Mouse (Mus musculus): ENCODE measurements around the gene Mybpc2. TPM values are rescaled to one million over a fixed set of nuclear protein-coding genes. Genes with fewer than 3 reads are reported as not detected.

Mybpc2 gene
- polyA plus RNA-seq, 1 experiment from 2014 or later, result 0.13 TPM

- H3K4me1 ChIP-seq (replicated peaks; ENCODE audit: control insufficient read depth, insufficient read depth, low read length), result no peaks in the 10 kb centered on the region
- no peaks in the 10 kb centered on the region for H3K36me3 ChIP-seq (ENCODE audit: control insufficient read depth, insufficient read depth)
- H3K27ac ChIP-seq (ENCODE audit: low read depth, low read length), result no peak overlapping the region
- 0 out of 2 replicates have a peak, but pooled peaks cover 2% of the 10 kb centered on the region for H3K9me3 ChIP-seq (ENCODE audit: control insufficient read depth)
- H3K4me2 ChIP-seq (replicated peaks; ENCODE audit: low read depth), result no peak overlapping the region
- 0 out of 2 replicates have a peak, but pooled peaks cover 3% of the 10 kb centered on the region for H3K27me3 ChIP-seq (replicated peaks; ENCODE audit: control insufficient read depth, insufficient read depth, low read length)
- H3K4me3 ChIP-seq (ENCODE audit: low read depth, low read length), result no peak overlapping the region
- no peak for ATAC-seq
- 37% methylated on average over 5 of the region's 5 CpGs for WGBS
- TF ChIP-seq CTCF (IDR thresholded peaks at IDR 0.05; ENCODE audit: low read depth), result peak; percentile 81
- H3K9ac ChIP-seq (ENCODE audit: low read depth, low read length), result no peak overlapping the region
These were observed 22.8 kb downstream of the Mybpc2 start for GRCm38 (mm10) chr7:44501563-44502115.

DNA sequence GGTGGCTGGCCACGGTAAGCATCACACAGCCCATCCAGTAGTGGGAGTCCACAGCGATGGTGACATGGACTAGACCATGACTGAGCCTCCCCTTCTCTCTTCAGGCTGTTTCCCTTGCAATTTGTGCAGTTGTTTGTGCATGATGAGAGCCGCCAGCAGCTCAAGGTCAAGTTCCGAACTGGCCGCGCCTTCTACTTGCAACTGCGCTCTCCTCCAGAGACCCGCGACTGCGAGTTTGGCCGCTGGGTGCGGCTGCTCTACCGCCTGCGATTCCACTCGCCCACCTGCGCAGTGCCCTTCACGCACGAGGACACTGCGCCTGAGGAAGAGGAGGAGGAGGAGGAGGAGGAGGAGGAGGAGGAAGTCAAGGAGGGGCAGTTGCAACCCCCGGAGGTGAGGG lies 24.4 kb downstream of the Mybpc2 start:
- no peak for TF ChIP-seq CTCF (IDR thresholded peaks at IDR 0.05; ENCODE audit: low read depth)
- Histone ChIP-seq H3K9ac (ENCODE audit: low read depth, low read length) (no peak overlapping the region), H3K27ac (ENCODE audit: low read depth, low read length) (no peak overlapping the region), H3K4me2 (replicated peaks; ENCODE audit: low read depth) (no peak overlapping the region), H3K4me1 (replicated peaks; ENCODE audit: control insufficient read depth, insufficient read depth, low read length) (peaks cover 9% of the 10 kb centered on the region; the same call in 1 of the 2 replicates), H3K27me3 (replicated peaks; ENCODE audit: control insufficient read depth, insufficient read depth, low read length) (0 out of 2 replicates have a peak, but pooled peaks cover 3% of the 10 kb centered on the region), H3K9me3 (ENCODE audit: control insufficient read depth) (0 out of 2 replicates have a peak, but pooled peaks cover 2% of the 10 kb centered on the region), H3K36me3 (ENCODE audit: control insufficient read depth, insufficient read depth) (no peaks in the 10 kb centered on the region), H3K4me3 (ENCODE audit: low read depth, low read length) (no peak overlapping the region)
- 45% methylated on average over 16 of the region's 20 CpGs for WGBS
- ATAC-seq, result no peak

DNA sequence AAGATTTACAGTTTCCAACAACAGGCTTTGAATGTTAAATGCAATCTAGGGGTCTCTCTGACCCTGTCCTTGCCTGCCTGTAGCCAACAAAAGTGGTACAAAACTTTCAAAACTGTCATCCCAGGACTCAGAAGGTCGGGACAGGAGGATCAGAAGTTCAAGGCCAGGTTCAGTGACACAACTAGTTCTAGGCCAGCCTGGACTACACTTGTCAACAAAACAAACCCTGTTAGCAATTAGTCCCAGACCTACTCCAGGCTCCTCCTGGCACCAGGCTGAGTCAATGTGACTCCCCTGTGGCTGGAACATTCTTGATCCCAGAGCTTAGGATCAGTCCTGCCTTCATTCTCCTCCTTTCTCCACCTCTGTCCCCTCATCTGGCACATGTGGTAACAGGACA lies 25.5 kb downstream of the Mybpc2 start:
- no peaks in the 10 kb centered on the region for H3K9me3 ChIP-seq (ENCODE audit: control insufficient read depth)
- no peak for ATAC-seq
- H3K4me1 ChIP-seq (replicated peaks; ENCODE audit: control insufficient read depth, insufficient read depth, low read length), result peaks cover 9% of the 10 kb centered on the region; the same call in 1 of the 2 replicates
- WGBS, result 82% methylated on average over 1 of the region's 1 CpGs
- H3K36me3 ChIP-seq (ENCODE audit: control insufficient read depth, insufficient read depth), result 0 out of 2 replicates have a peak, but pooled peaks cover 4% of the 10 kb centered on the region
- no peak overlapping the region for H3K9ac ChIP-seq (ENCODE audit: low read depth, low read length)
- H3K27me3 ChIP-seq (replicated peaks; ENCODE audit: control insufficient read depth, insufficient read depth, low read length), result 0 out of 2 replicates have a peak, but pooled peaks cover 3% of the 10 kb centered on the region
- no peak overlapping the region for H3K4me3 ChIP-seq (ENCODE audit: low read depth, low read length)
- no peak overlapping the region for H3K27ac ChIP-seq (ENCODE audit: low read depth, low read length)
- no peak overlapping the region for H3K4me2 ChIP-seq (replicated peaks; ENCODE audit: low read depth)
- no peak for TF ChIP-seq CTCF (IDR thresholded peaks at IDR 0.05; ENCODE audit: low read depth)

- ATAC-seq, result no peak
- H3K27me3 ChIP-seq (replicated peaks; ENCODE audit: control insufficient read depth, insufficient read depth, low read length), result 0 out of 2 replicates have a peak, but pooled peaks cover 3% of the 10 kb centered on the region
- WGBS, result 77% methylated on average over 10 of the region's 10 CpGs
- no peak for TF ChIP-seq CTCF (IDR thresholded peaks at IDR 0.05; ENCODE audit: low read depth)
- no peak overlapping the region for H3K27ac ChIP-seq (ENCODE audit: low read depth, low read length)
- H3K36me3 ChIP-seq (ENCODE audit: control insufficient read depth, insufficient read depth), result peaks cover 8% of the 10 kb centered on the region; the same call in 1 of the 2 replicates
- 0 out of 2 replicates have a peak overlapping the region, but pooled peaks have one; percentile 93 for H3K4me2 ChIP-seq (replicated peaks; ENCODE audit: low read depth)
- no peaks in the 10 kb centered on the region for H3K9me3 ChIP-seq (ENCODE audit: control insufficient read depth)
- peaks cover 9% of the 10 kb centered on the region; the same call in 1 of the 2 replicates for H3K4me1 ChIP-seq (replicated peaks; ENCODE audit: control insufficient read depth, insufficient read depth, low read length)
- H3K4me3 ChIP-seq (ENCODE audit: low read depth, low read length), result no peak overlapping the region
- H3K9ac ChIP-seq (ENCODE audit: low read depth, low read length), result no peak overlapping the region
These were observed 26.9 kb downstream of the Mybpc2 start for GRCm38 (mm10) chr7:44497361-44498055.

DNA sequence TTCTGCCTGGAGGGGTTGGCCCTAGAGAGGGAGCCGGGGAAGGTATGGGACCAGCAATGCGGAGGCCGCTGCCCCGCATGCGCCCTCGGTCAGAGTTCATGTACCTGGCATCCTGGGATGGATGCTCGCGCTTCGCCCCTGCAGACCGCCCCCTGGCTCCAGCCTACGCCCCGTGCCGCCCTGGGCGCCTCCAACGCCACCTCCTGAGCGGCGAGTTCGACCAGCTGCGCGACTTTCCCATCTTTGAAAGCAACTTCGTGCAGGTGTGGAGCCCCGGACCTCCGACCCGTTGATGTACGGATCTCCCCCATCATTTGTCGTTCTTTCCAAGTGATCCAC lies 27.7 kb downstream of the Mybpc2 start:
- H3K4me1 ChIP-seq (replicated peaks; ENCODE audit: control insufficient read depth, insufficient read depth, low read length), result peaks cover 9% of the 10 kb centered on the region; the same call in 1 of the 2 replicates
- H3K9me3 ChIP-seq (ENCODE audit: control insufficient read depth), result no peaks in the 10 kb centered on the region
- H3K9ac ChIP-seq (ENCODE audit: low read depth, low read length), result peak overlapping the region; percentile 82
- H3K36me3 ChIP-seq (ENCODE audit: control insufficient read depth, insufficient read depth), result peaks cover 15% of the 10 kb centered on the region
- H3K27ac ChIP-seq (ENCODE audit: low read depth, low read length), result peak overlapping the region; percentile 22; the same call in 1 of the 2 replicates
- H3K4me2 ChIP-seq (replicated peaks; ENCODE audit: low read depth), result peak overlapping the region; percentile 93
- 0 out of 2 replicates have a peak, but pooled peaks cover 3% of the 10 kb centered on the region for H3K27me3 ChIP-seq (replicated peaks; ENCODE audit: control insufficient read depth, insufficient read depth, low read length)
- H3K4me3 ChIP-seq (ENCODE audit: low read depth, low read length), result peak overlapping the region; percentile 76
- TF ChIP-seq CTCF (IDR thresholded peaks at IDR 0.05; ENCODE audit: low read depth), result peak; percentile 54
- under 1% methylated on average over 26 of the region's 26 CpGs for WGBS
- no peak for ATAC-seq

DNA sequence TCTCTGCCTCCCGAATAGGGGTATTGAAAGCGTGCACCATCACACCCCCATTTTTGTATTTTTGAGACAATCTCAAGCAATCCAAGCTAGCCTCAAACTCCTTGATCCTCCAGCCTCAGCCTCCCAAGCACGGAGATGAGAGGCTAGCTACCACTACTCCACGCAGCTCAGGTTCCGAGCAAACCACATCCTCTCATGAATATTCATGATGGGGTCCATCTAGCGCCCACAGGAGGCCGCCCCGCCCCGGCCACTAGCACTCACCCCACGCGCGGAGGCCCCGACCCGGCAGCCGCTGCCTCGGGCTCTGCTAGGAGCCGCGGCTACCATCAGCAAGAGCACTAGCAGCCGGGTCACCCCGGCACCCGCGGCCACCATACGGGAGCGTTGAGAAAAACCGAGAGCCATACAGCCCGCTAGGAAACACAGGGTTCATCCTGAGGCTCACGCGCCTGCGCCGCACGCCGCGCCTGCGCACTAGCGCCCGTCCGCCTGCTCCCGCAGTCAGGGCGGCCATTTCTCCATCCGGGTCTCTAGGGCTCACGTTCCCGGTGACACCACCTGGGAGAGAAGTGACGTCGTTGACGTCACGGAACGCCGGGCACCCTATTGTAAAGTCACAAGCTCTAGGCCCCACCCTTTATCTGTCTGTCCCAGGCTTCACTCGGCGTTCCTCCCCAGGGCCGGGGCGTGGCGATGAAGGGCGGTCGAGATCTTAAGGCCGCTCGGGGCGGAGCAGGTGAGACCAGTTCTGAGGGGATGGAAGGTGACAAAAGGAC lies 28.3 kb downstream of the Mybpc2 start, which contains the start of the genes Emc10 and Fam71e1:
Gene Emc10, minus strand, starts transcription at position 538 of the 779 bp plus-strand sequence.
Gene Fam71e1, plus strand, starts transcription at position 590 of the 779 bp plus-strand sequence.
- Histone ChIP-seq H3K27me3 (replicated peaks; ENCODE audit: control insufficient read depth, insufficient read depth, low read length) (0 out of 2 replicates have a peak, but pooled peaks cover 3% of the 10 kb centered on the region), H3K9ac (ENCODE audit: low read depth, low read length) (peak within 1 kb of the TSS; percentile 82), H3K4me1 (replicated peaks; ENCODE audit: control insufficient read depth, insufficient read depth, low read length) (peaks cover 9% of the 10 kb centered on the region; the same call in 1 of the 2 replicates), H3K9me3 (ENCODE audit: control insufficient read depth) (no peaks in the 10 kb centered on the region), H3K27ac (ENCODE audit: low read depth, low read length) (peak within 1 kb of the TSS; percentile 72), H3K4me3 (ENCODE audit: low read depth, low read length) (peak within 1 kb of the TSS; percentile 76), H3K36me3 (ENCODE audit: control insufficient read depth, insufficient read depth) (peaks cover 20% of the 10 kb centered on the region), H3K4me2 (replicated peaks; ENCODE audit: low read depth) (peak within 1 kb of the TSS; percentile 93)
- WGBS, result under 1% methylated on average over 58 of the region's 58 CpGs
- TF ChIP-seq CTCF (IDR thresholded peaks at IDR 0.05; ENCODE audit: low read depth), result peak; percentile 40; the same call in 1 of the 2 replicates
- ATAC-seq, result peak; percentile 97

All from intestine, postnatal 0 days (tissue).